Mouse (Mus musculus): Measurements from ENCODE around the gene Cyb5r4.

GRCm38 (mm10) chr9:87121956-87122493 lies 100.2 kb downstream of the Cyb5r4 start:
- no peak for TF ChIP-seq POLR2A (IDR thresholded peaks at IDR 0.05; ENCODE audit: low read depth, low read length)
- TF ChIP-seq CTCF (conservative IDR thresholded peaks at IDR 0.05; ENCODE audit: insufficient read depth, insufficient read length, low read depth, low read length), result no peak
